Mouse (Mus musculus): Measurements from ENCODE around the gene H3f3a.

H3f3a gene

GRCm38 (mm10) chr1:180822276-180822675 lies 8.5 kb upstream of the H3f3a start:
- DNase-seq (ENCODE audit: low spot score) = no peak

DNA sequence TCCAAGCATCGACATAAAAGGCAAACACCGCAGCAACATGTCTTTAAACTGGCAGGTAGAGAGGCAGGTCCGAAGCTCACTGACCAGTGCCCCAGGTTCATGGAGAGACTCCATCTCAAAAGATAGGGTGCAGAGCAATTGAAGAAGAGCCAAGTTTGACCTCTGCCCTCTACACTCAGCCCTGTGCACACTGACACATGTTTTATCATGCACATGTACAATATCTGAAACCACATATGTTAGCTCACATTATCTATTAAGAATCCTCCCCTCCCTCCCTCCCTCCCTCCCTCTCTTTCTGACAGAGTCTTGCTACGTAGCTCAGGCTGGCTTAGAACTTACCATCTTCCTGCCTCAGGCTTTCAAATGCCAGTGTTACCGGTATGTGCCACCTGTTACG lies 7.4 kb upstream of the H3f3a start:
- no peak for DNase-seq (ENCODE audit: low spot score)

DNA sequence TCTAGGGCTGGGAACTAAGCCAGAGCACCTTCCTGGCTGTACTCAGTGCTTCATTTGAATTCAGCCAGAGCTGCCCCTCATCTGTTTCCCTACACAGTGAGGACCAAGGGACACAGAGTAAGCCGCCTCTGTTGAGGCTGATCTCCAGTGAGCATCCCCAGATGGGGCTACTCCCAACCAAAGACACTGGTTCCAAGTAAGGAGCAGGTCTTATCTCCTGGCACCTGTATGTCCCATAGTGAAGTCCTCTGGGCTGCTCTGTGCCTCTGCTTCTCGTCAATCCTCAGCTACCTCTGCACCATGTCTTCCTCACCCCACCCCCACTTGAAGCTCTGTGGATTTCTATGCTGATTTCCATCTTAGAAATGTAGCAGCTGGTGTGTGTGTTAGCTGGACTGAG lies 4.3 kb upstream of the H3f3a start:
- no peak for DNase-seq (ENCODE audit: low spot score)

DNA sequence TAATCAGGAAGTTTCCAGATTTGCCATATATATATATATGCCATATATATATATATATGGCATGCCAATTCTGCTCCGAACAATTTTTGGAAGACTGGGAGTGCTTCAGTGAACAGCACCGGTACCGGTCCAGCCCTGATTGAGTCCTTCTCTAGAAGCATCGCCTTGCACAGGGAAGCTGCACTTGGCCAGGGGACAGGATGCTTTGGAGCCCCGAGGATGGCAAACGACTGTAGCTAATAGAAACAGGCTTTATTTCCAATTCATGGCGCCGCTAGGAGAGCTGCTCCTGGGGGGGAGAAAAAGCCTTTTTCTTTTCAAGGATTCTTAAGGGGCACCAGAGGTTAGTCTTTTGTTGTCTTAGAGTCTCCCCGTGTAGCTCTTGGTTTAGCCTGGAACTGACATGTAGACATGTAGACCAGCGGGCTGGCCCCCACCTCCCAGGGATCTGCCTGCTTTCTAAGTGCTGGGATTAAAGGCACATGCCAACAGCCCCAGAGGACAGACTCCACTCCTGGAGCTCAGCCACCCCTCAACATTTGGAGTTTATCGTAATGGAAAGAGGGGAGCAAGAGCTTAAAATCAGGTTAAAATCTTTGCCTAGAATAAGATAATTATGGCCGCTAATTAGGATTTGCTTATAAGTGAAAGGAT lies 1.8 kb upstream of the H3f3a start:
- no peak for DNase-seq (ENCODE audit: low spot score)

GRCm38 (mm10) chr1:180813409-180813884 lies 296 bp downstream of the H3f3a start:
- DNase-seq (ENCODE audit: low spot score) = peak; percentile 94

- DNase-seq (ENCODE audit: low spot score) = peak; percentile 64
Observed at GRCm38 (mm10) chr1:180812463-180813408, 1.0 kb downstream of the H3f3a start.

GRCm38 (mm10) chr1:180811596-180812462 lies 1.9 kb downstream of the H3f3a start:
- DNase-seq (ENCODE audit: low spot score) = peak; percentile 59

- peak; percentile 58 for DNase-seq (ENCODE audit: low spot score)
Observed at GRCm38 (mm10) chr1:180810976-180811375, 2.8 kb downstream of the H3f3a start.

- DNase-seq (ENCODE audit: low spot score) = peak; percentile 29
Observed at GRCm38 (mm10) chr1:180808831-180809230, 4.9 kb downstream of the H3f3a start.

GRCm38 (mm10) chr1:180803881-180804280 lies 9.9 kb downstream of the H3f3a start:
- no peak for DNase-seq (ENCODE audit: low spot score)

- DNase-seq (ENCODE audit: low spot score) = no peak
Observed at GRCm38 (mm10) chr1:180801466-180801994, 12.2 kb downstream of the H3f3a start.

DNA sequence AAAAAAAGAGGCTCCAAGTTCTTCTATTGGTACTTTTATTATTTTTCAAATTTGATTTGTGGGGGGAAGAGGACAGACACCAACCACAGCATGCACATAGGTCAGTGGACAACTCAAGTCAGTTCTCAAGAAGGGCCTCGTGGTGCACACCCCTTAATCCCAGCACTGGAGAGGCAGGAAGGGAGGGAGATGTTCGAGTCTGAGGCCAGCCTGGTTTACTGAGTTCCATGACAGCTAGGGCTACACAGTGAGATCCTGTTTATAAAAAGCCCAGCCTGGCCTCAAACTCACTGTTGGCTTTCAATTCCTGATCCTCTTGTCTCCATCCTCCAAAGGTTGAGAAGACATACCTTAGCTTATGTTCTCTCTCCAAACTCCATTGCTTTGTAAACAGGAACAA lies 12.9 kb downstream of the H3f3a start:
- no peak for DNase-seq (ENCODE audit: low spot score)

GRCm38 (mm10) chr1:180800022-180800421 lies 13.7 kb downstream of the H3f3a start:
- DNase-seq (ENCODE audit: low spot score) = no peak

DNA sequence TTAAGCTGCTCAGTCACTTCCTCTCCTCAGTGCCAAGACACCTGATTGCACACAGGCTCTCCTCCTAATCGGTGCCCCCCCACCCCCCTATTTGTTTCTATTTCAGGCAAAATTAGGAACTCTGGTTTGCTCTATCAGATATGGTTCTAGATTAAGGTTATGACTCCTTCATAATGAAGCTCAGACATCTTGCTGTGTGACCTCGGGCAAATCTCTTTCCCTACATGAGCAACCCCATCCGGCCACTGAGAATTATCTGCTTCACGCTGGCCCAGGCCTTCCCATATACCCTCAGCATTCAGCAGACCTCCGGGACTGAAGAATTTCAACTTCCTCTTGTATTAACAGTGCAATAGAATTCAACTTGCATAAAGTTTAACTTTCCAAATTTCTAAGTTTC lies 14.5 kb downstream of the H3f3a start:
- no peak for DNase-seq (ENCODE audit: low spot score)

DNA sequence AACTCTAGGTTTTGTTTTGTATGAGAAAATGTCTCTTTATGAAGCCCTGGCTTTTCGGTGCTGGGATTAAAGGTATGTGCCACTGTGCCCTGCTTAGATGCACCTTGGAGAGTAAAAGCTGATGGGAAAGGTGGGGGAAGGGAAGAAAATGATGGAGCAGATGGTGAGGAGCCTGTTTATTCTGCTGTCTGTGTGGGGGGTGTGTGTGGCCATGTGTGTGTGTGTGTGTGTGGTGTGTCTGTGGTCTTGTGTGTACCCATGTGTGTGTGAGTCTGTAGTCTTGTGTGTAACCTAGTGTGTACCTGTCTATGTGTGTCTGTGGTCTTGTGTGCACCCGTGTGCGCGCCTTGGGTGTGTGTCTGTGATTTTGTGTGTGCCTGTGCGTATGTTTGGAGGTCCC lies 15.1 kb downstream of the H3f3a start:
- DNase-seq (ENCODE audit: low spot score) = no peak

- no peak for DNase-seq (ENCODE audit: low spot score)
Observed at GRCm38 (mm10) chr1:180794170-180794569, 19.6 kb downstream of the H3f3a start.

DNA sequence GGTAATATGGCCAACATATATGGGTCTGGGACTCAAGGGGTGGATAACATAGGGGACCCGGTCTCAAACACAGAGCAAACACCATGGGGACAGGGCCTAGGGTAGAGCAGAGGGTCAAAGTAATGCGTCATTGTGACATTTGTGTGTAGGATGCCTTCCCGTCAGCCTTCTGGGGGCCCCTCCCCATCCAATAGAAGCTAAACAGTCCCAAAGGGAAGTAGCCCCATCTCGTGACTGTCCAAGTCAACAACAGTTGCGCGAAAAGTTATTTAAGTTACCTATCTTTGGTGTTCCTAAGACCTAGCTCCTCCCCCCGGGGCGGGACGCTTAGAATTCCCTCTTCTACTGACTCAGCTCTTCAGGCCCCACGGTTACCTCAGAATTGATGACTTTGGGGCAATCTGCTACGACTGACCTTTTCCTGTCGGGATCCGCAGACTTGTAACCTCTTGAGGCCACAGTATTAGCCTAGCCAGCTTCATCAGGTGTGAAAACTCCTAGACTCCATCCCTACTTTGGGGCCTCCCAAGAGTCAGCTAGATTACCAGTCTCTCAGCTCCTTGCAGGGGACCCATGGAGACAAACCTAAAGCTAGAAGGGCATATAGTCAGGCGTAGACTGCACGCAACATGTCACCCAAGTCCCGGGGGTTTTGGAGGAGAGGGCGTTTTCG lies 20.2 kb downstream of the H3f3a start:
- no peak for DNase-seq (ENCODE audit: low spot score)

DNA sequence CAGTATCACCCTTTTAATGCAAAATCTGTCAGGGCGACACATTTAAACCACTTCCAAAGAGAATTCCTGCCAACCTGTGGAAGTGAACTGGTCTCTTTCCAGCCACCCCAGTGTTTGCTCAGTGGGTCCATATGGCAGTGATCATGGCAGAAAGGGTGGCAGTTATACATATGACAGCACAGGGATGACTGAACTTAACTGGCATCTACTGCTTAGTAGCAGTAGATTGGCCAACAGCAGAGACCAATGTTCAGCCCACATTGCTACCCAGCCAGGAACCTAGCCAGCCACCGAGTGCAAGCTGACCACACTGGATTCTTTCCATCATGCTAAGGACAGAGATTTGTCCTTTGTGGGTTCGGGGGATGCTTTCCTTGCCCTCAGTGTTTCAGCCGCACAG lies 20.9 kb downstream of the H3f3a start:
- DNase-seq (ENCODE audit: low spot score) = peak; percentile 27

DNA sequence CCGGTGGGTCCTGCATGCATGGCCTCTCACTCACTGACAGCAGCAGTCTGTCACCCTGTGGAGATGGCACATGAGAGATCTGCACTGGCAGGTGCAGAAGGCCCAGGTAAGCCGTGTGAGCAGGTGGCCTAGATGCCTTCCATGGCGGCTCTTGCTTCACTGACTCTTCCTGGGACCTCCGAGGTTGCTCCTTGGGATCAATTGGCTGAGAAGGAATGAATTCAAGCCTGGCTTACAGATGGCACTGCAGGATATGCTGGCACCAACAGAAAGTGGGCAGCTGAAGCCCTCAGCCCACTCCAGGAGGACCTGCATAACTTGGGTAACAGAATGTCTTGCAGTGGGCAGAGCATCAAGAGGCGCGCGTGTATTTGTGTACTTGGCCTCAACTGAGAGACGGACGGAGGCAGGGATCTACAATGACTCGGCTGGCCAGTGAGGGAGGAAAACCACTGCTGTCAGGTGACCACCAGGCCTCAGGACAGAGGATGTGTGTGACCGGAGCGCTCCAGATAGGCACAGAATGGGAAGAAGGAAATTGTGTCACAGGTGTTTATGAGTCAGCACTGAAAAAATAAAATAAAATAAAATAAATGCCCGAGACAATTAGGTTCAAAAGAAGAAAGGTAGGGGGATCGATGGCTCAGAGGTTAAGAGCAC lies 21.8 kb downstream of the H3f3a start:
- DNase-seq (ENCODE audit: low spot score) = no peak

GRCm38 (mm10) chr1:180783580-180783928 lies 30.2 kb downstream of the H3f3a start:
- no peak for DNase-seq (ENCODE audit: low spot score)

Measured in adipocyte (in vitro differentiated cells).